Mouse (Mus musculus) adrenal gland, adult 2 months (tissue): ENCODE measurements at regions not wholly inside any gene's neighbourhood (a gene's known extent, or its start where the extent isn't known, plus 50 kb on each side); places are given as distances from the start of the nearest gene placed in this dataset.
"Not testable (repeated sequence)": the region's sequence is repeated elsewhere in the genome, so short reads cannot be mapped to it uniquely, and the experiment has no call there.

ENCODE experiments used
- DNase-seq: peaks from one replicate; pipeline ENCODE4 v3.0.0; 2021

GRCm38 (mm10) chr14:54148121-54148520, 105.8 kb downstream of the Dad1 start:
- DNase-seq = no peak

DNA sequence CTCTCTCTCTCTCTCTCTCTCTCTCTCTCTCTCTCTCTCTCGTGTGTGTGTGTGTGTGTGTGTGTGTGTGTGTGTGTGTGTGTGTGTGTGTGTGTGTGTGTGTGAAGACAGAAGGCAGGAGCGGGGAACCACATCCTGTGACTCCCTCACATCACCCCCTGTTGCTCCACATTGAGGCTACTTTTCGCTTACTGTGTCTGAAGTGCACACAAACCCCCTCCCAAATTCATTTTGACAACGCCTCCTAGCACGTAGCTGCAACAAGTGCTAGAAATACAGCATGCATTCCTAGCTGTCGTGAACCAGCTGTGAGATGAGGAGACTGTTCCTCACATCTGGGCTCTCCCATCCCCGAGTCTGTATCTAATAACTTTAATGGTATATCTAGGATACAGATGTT, 106.4 kb downstream of the Dad1 start:
- DNase-seq = no peak

- no peak for DNase-seq
Measured at GRCm38 (mm10) chr14:54145743-54146741, 107.9 kb downstream of the Dad1 start.

- DNase-seq = no peak
Measured at GRCm38 (mm10) chr14:54143828-54144227, 110.1 kb downstream of the Dad1 start.

GRCm38 (mm10) chr14:54138288-54138687, 115.6 kb downstream of the Dad1 start:
- no peak for DNase-seq

GRCm38 (mm10) chr14:54136538-54136937, 117.4 kb downstream of the Dad1 start:
- DNase-seq = no peak

DNA sequence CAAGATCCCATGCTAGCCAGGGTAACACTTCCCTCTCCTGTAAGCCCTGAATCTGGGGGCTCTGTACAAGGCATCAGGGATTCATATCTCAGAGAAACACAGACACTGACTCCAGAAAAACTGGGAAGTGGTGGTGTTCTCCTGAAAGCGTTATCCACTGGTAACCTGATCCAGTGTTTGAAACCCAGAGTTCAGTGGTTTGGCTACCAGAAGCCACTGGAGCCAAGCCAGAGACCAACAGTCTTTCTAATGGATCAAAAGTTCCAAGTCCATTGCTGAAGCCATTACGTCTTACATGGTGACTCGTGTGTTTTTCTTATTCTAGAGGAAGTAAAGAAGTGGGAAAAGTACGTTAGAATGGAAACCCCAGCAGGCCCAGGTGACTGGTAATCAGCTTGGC, 125.6 kb downstream of the Dad1 start:
- no peak for DNase-seq

DNA sequence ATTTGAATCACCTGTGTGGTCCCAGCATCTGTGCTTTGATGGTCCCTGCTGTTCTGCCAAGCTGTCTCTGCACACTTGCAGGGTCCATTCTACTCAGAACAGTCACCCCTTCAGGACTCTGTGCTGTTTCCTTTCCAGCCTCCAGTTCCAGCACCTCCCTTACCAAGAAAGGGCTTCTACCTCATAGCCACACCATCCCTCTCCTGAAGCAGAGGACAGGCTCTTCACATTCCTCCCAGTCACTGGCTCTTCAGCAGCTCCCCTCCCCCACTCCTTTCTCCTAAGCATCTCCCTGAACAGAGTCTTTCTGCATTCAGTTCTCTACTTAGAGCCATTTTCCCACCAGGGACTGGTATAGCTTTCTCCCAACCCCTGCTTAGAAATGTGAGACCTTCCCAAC, 128.4 kb downstream of the Dad1 start:
- no peak for DNase-seq

DNA sequence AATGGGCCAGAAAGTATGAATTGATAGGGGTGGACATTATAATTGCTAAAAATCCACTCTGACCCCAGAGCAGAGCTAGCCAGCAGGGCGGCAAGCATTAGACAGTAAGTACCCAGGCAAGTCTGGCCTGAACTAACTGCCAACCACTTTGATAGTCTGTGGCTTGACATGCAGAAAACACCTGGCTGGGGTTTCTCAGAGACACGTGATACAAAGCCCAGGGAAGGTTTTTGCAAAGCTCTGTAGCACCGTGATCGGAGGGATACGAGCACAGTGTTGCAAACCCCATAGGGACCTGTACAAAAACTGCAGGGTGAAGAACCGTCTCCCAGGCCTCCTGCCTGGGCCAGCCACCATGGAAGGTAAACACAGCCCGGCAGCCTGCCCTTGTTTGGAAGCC, 131.9 kb downstream of the Dad1 start:
- no peak for DNase-seq

- no peak for DNase-seq
Measured at GRCm38 (mm10) chr14:54121340-54121739, 132.6 kb downstream of the Dad1 start.

DNA sequence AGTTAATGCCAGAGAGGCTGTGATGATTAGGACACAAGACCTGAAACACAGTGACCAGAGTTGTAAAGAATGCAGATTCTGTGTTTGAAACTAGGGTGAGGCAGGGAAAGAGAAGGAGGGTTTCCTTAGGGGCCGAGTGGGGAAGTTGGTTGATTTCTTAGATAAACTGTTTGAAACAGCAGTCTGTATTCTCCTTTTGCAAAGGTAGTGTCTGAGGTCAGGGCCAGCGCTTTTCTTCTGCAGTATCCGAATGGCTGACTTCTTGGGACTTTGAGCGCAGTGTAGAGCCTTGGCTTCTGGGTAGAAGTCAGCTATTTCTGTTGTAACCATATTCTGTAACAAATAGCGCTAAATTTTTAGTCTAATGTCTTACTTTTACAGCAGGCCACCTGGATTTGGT, 133.7 kb downstream of the Dad1 start:
- no peak for DNase-seq

DNA sequence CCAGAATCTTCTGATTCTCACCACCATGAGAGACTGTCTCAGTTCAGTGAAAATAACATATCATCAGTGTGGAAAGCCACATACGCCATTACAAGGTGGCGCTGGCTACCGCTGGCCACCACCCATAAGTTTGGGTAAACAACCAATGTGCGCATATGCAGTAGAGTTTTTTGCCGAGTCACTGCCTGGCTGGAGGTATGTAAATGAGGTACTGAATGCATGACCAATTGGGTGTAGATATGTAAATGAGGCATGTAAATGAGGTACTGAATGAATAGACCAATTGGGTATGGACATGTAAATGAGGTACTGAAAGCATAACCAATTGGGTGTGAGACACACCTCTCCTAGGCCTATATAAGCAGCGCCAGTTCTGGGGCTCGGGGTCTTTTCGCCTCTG, 136.3 kb downstream of the Dad1 start:
- not testable (repeated sequence) for DNase-seq

DNA sequence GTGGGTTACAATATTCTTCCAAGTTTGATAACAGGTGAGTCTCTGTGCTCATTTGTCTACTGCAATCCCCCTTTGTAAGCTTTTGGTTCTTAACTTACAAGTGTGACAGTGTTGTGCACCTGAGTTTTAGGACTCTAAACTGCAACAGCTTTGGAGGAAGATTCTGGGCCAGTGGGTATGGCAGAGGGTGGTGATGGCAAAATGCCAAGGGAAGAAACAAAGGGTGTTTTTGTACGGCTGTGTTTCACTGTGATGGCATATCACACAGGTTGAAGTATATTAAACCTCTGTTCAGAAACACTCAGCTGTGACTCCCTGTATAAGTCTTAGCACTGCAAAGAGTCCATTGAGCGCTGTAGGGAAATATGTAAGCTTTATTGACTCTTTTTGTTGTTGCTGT, 140.7 kb downstream of the Dad1 start:
- DNase-seq = no peak

DNA sequence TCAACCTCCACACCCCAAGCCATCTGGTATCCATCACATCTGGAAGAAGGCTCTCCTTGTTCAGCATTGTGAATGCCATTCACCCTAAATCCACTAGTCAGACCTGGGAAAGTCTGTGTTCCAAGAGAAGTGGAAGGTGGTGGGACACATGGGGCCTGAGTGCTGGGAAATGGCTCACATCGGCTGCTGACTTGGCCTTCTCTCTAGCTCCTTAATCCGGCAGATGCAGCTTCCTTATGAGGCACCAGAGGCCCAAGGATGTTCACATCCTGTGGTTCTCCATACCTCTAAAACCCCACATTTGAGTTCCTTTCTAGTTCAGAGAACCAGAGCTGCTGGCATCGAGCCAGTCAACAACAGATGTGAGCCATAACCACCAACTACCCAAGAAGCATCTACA, 142.9 kb downstream of the Dad1 start:
- DNase-seq = no peak

DNA sequence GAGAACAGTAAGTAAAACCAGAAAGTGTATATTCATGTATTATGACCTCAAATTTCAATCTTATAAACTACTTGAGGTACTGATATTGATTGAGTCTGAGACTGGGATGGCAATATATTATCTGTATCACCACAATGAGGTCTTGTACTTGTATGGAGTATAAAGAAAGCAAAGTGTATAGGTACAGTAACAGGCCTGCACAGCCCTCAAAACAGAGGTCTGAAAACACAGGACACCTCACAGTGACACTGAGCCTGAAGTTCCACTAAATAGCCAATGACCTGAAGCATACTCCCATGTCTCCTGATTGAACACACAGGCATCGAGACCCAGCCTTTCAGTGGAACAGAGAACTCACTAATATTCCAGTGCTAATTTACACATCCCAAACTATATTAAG, 144.8 kb downstream of the Dad1 start:
- no peak for DNase-seq

DNA sequence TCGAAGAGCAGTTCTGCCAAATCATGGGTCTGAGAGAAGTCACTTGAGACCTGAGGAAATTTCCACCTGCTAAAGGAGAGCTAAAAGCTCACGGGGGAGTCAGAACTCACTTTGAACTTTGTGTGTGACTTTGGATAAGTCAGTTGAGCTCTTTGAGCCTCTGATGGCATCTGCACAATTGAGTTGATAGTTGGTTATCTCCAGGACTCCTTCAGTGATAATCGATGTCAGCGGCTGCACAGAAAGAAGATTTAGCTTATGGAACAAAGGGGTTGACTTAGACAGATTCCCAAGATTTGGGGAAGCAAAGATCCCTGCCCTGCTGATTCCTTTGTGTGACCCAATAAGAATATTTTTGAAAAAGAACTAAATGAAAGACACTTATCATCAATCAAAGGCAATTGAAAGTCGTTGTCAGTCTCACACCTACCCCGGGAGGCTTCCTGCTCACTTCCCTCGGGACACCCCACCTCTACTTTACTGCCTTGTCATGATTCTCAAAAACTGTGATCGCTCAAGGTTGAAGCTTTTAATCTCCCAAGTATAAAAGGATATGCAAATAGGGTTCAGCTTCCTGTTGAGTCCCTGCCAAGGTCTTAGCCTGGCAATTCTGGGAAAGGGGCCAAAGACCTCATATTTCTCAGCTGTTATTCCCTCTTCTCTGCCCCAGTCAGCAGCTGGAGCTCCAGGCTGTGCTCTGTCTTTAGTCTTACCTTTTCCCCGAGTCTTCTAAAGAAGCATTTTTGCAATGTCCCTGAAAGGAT, 145.4 kb downstream of the Dad1 start:
- DNase-seq = peak; percentile 90

DNA sequence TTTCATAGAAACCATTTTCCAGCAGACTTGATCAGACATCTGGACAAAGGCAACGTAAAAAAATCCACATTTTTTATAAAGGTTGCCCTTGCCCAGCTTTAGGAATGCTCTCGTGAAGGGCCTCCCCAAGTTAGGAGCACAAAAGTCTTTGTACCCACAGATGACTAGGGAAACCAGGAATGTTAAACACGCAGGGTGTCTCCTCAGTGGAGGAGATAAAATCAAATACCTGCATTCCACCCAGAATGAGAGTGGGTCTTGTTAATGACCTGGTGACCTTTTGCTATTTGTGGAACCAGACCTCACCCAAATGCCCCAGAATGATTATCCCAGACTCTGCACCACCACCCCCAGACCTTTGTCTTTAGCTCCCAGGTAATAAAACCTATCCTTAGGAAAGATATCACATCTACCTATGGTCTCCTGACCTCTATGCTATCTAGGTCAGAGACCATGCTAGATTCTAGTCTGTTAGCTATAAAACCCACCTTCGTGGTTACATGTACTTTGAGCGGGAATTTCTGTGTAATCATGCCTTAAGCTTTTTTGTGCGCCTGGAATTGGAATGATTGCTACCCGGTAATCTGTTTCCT, 146.6 kb downstream of the Dad1 start:
- no peak for DNase-seq

DNA sequence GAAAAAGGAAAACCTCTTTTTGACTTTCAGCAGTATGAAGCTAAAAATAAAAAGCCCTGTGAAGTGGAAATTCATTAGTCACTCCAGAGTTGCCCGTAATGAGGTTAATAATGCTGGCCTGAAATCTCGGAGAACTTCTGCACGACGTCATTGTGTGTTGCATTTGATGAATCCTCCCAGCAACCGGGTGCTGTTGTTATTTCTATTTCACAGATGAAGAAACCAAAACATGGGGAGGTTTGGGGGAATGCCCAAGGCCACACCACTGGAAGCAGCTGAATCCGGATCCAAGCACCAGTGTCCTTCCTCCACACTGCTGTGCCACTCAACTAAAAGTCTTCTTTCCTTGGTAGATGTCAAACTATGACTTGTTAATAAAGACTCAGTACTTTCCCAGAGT, 149.7 kb downstream of the Dad1 start:
- peak; percentile 82 for DNase-seq

GRCm38 (mm10) chr14:54103541-54103940, 150.4 kb downstream of the Dad1 start:
- no peak for DNase-seq

GRCm38 (mm10) chr14:54103115-54103514, 150.8 kb downstream of the Dad1 start:
- no peak for DNase-seq

- no peak for DNase-seq
Measured at GRCm38 (mm10) chr14:54101775-54102174, 152.1 kb downstream of the Dad1 start.

DNA sequence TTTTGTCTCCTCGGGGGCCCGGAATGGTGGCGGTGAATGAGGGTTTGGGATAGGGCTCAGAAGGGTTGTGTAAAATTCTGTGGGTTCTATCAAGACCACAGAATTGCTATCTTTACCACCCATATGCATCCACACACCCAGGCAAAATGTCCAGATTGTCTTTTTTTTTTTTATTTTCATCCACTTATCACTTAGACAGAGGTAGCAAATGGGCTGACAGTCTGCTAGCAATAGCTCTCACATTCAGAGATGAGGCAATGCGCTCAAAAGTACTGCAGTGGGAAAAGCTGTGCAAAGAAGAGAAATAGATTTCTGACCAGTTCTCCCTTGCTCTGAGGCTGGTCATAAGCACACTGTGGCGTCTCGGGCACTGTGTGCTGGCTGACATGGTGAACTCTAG, 154.5 kb downstream of the Dad1 start:
- no peak for DNase-seq
